Mouse (Mus musculus) MEL (cell line): ENCODE data around the gene Col25a1. TPM values are rescaled to one million over a fixed set of nuclear protein-coding genes. Genes with fewer than 3 reads are reported as not detected.

Source experiments
- DNase-seq: peaks from one replicate; pipeline ENCODE4 v3.0.0; 2011; ENCODE audit warnings: low read depth, low spot score
- H3K27ac ChIP-seq: 2 replicates; pipeline ENCODE4 v1.5.1; 2012; ENCODE audit warnings: low read depth, mild to moderate bottlenecking, control low read depth, low read length, moderate library complexity; ENCODE audit not compliant: control insufficient read depth
- H3K27me3 ChIP-seq, 2 experiments: fragments of 150-350 bp in 1 of 2; sonication (generic) in 1 of 2; 2 replicates each; pipeline ENCODE4 v1.6.1; 2012; ENCODE audit warnings: low read length in 2 of 2, mild to moderate bottlenecking in 2 of 2, improper control_type of control experiment in 1 of 2, moderate library complexity in 1 of 2; ENCODE audit not compliant: insufficient read depth in 2 of 2, control insufficient read depth in 1 of 2
- H3K36me3 ChIP-seq, 2 experiments: 2 replicates each; pipeline ENCODE4 v1.6.1; 2012 to 2014; ENCODE audit warnings: low read length in 2 of 2, improper control_type of control experiment in 1 of 2, inconsistent platforms in 1 of 2, mild to moderate bottlenecking in 1 of 2; ENCODE audit not compliant: insufficient read depth in 2 of 2, control insufficient read depth in 1 of 2
- H3K4me1 ChIP-seq, 2 experiments: fragments of 150-350 bp in 1 of 2; sonication (generic) in 1 of 2; 2 replicates each; pipeline ENCODE4 v1.6.1; 2012; ENCODE audit warnings: low read length in 2 of 2, improper control_type of control experiment in 1 of 2, mild to moderate bottlenecking in 1 of 2; ENCODE audit not compliant: insufficient read depth in 2 of 2, control insufficient read depth in 1 of 2
- H3K4me3 ChIP-seq, 2 experiments: fragments of 150-350 bp in 1 of 2; sonication (generic) in 1 of 2; 2 replicates each; pipeline ENCODE4 v1.5.1; 2012; ENCODE audit warnings: low read depth in 2 of 2, low read length in 2 of 2, mild to moderate bottlenecking in 2 of 2, moderate library complexity in 2 of 2, control low read depth in 1 of 2, improper control_type of control experiment in 1 of 2; ENCODE audit not compliant: control insufficient read depth in 1 of 2, insufficient read depth in 1 of 2
- H3K79me2 ChIP-seq: 2 replicates; pipeline ENCODE4 v1.6.1; 2012; ENCODE audit warnings: mild to moderate bottlenecking, low read length, moderate library complexity; ENCODE audit not compliant: control insufficient read depth, poor library complexity, insufficient read depth
- H3K9ac ChIP-seq: 2 replicates; pipeline ENCODE4 v1.6.1; 2012; ENCODE audit warnings: low read depth, mild to moderate bottlenecking, control low read depth, low read length, moderate library complexity; ENCODE audit not compliant: control insufficient read depth, poor library complexity, severe bottlenecking
- H3K9me3 ChIP-seq: fragments of 150-350 bp; sonication (generic); replicated peaks from 2 replicates; pipeline ENCODE4 v1.6.1; 2012; ENCODE audit warnings: mild to moderate bottlenecking, low read length, improper control_type of control experiment, moderate library complexity; ENCODE audit not compliant: insufficient read depth
- CHD1 ChIP-seq: IDR thresholded peaks from 2 replicates; pipeline ENCODE4 v1.6.1; 2012; ENCODE audit warnings: low read depth, mild to moderate bottlenecking, inconsistent platforms, low read length, improper control_type of control experiment
- CHD2 ChIP-seq: IDR thresholded peaks from 2 replicates; pipeline ENCODE4 v1.6.1; 2011; ENCODE audit warnings: low read length, improper control_type of control experiment
- E2F4 ChIP-seq: IDR thresholded peaks from 2 replicates; pipeline ENCODE4 v1.6.1; 2011; ENCODE audit warnings: low read depth, low read length, improper control_type of control experiment, borderline replicate concordance
- ETS1 ChIP-seq: IDR thresholded peaks from 2 replicates; pipeline ENCODE4 v1.6.1; 2012; ENCODE audit warnings: low read depth, mild to moderate bottlenecking, inconsistent platforms, low read length, improper control_type of control experiment, moderate library complexity
- GABPA ChIP-seq: IDR thresholded peaks from 2 replicates; pipeline ENCODE4 v1.6.1; 2012; ENCODE audit warnings: low read depth, mild to moderate bottlenecking, inconsistent platforms, low read length, improper control_type of control experiment, moderate library complexity
- HCFC1 ChIP-seq: IDR thresholded peaks from 2 replicates; pipeline ENCODE4 v1.6.1; 2012; ENCODE audit warnings: low read depth, mild to moderate bottlenecking, inconsistent platforms, low read length, improper control_type of control experiment, moderate library complexity
- KAT2A ChIP-seq: conservative IDR thresholded peaks from 2 replicates; pipeline ENCODE4 v1.6.1; 2012; ENCODE audit warnings: low read depth, low read length, improper control_type of control experiment, inconsistent platforms
- MAFK ChIP-seq: IDR thresholded peaks from 2 replicates; pipeline ENCODE4 v1.6.1; 2011; ENCODE audit warnings: low read depth, mild to moderate bottlenecking, low read length, improper control_type of control experiment, borderline replicate concordance
- MYC ChIP-seq: IDR thresholded peaks from 2 replicates; pipeline ENCODE4 v1.6.1; 2011; ENCODE audit warnings: low read depth, mild to moderate bottlenecking, low read length, improper control_type of control experiment, moderate library complexity
- POLR2A ChIP-seq, 2 experiments: IDR thresholded peaks; 2 replicates each; pipeline ENCODE4 v1.6.1; 2011 to 2012; ENCODE audit warnings: low read length in 2 of 2, mild to moderate bottlenecking in 2 of 2, control low read depth in 1 of 2, improper control_type of control experiment in 1 of 2, low read depth in 1 of 2, moderate library complexity in 1 of 2; ENCODE audit not compliant: control insufficient read depth in 1 of 2, insufficient read depth in 1 of 2, poor library complexity in 1 of 2
- POLR2AphosphoS2 ChIP-seq: IDR thresholded peaks from 2 replicates; pipeline ENCODE4 v1.6.1; 2011; ENCODE audit warnings: low read length, improper control_type of control experiment
- RAD21 ChIP-seq: IDR thresholded peaks from 2 replicates; pipeline ENCODE4 v1.6.1; 2011; ENCODE audit warnings: mild to moderate bottlenecking, low read depth, low read length, improper control_type of control experiment
- RCOR1 ChIP-seq: IDR thresholded peaks from 2 replicates; pipeline ENCODE4 v1.6.1; 2012; ENCODE audit warnings: low read depth, mild to moderate bottlenecking, inconsistent platforms, low read length, improper control_type of control experiment
- SIN3A ChIP-seq: IDR thresholded peaks from 2 replicates; pipeline ENCODE4 v1.6.1; 2012; ENCODE audit warnings: low read length, improper control_type of control experiment, inconsistent platforms
- SMC3 ChIP-seq: IDR thresholded peaks from 2 replicates; pipeline ENCODE4 v1.6.1; 2011; ENCODE audit warnings: low read depth, low read length, improper control_type of control experiment
- TAL1 ChIP-seq: IDR thresholded peaks from 2 replicates; pipeline ENCODE4 v1.6.1; 2012; ENCODE audit warnings: mild to moderate bottlenecking, inconsistent platforms, low read length, moderate library complexity, mixed read lengths
- TCF12 ChIP-seq: IDR thresholded peaks from 2 replicates; pipeline ENCODE4 v1.6.1; 2014; ENCODE audit warnings: low read depth, mild to moderate bottlenecking, inconsistent platforms, low read length, improper control_type of control experiment, moderate library complexity
- UBTF ChIP-seq: IDR thresholded peaks from 2 replicates; pipeline ENCODE4 v1.6.1; 2012; ENCODE audit warnings: low read depth, mild to moderate bottlenecking, inconsistent platforms, low read length, improper control_type of control experiment, moderate library complexity, borderline replicate concordance; ENCODE audit not compliant: insufficient read depth
- USF1 ChIP-seq: IDR thresholded peaks from 2 replicates; pipeline ENCODE4 v1.6.1; 2014; ENCODE audit warnings: low read depth, mild to moderate bottlenecking, inconsistent platforms, low read length, improper control_type of control experiment, moderate library complexity
- USF2 ChIP-seq, 2 experiments: IDR thresholded peaks; 2 replicates each; pipeline ENCODE4 v1.6.1; 2011 to 2012; ENCODE audit warnings: improper control_type of control experiment in 2 of 2, low read length in 2 of 2, borderline replicate concordance in 1 of 2, inconsistent platforms in 1 of 2, low read depth in 1 of 2, mild to moderate bottlenecking in 1 of 2; ENCODE audit not compliant: insufficient read depth in 1 of 2
- polyA plus RNA-seq, 2 experiments: library from polyadenylated mRNA; stranded (reverse) in 1 of 2; unstranded in 1 of 2; fragments of >175 nt in 1 of 2; fragments of >200 nt in 1 of 2; gene quantifications; 2 replicates each; pipeline versions ENCODE4 v1.2.1 to v1.2.4; 2012; ENCODE audit warnings: low replicate concordance in 2 of 2, low read depth in 1 of 2; ENCODE audit not compliant: insufficient read length in 2 of 2, insufficient read depth in 1 of 2, missing spikeins in 1 of 2
- total RNA-seq: library from RNA; depleted of rRNA; stranded (reverse); fragments of 300-350 nt; gene quantifications from 2 replicates; pipeline ENCODE4 v1.2.3, GENCODE M21; 2012

Col25a1 gene
- total and polyA plus RNA-seq, 3 experiments = not detected

DNA sequence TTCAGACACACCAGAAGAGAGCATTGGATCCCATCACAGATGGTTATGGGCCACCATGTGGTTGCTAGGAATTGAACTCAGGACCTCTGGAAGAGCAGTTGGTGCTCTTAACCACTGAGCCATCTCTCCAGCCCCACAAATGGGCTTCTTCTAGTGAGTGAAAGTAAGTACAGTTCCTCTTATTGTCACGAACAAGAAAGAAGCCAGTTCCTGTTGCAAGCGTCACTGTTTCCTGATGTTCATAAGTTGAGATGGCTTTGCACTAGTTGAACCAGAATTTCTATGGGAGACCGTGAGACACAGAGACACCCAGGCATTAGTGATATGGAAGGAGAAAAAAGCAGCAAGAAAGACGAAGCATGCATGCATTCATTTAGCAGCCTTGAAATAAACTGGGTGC is 110.6 kb downstream of the Col25a1 start:
- Histone ChIP-seq H3K36me3 (no peaks in the 10 kb centered on the region), H3K4me1 (no peaks in the 10 kb centered on the region), H3K79me2 (no peaks in the 10 kb centered on the region), H3K27ac (no peak overlapping the region), H3K9me3 (no peaks in the 10 kb centered on the region), H3K4me3 (no peak overlapping the region), H3K9ac (no peak overlapping the region), H3K27me3 (no peaks in the 10 kb centered on the region)
- no peak for DNase-seq
- no peak for TF ChIP-seq RAD21
- no peak for TF ChIP-seq TAL1
- no peak for TF ChIP-seq USF1

DNA sequence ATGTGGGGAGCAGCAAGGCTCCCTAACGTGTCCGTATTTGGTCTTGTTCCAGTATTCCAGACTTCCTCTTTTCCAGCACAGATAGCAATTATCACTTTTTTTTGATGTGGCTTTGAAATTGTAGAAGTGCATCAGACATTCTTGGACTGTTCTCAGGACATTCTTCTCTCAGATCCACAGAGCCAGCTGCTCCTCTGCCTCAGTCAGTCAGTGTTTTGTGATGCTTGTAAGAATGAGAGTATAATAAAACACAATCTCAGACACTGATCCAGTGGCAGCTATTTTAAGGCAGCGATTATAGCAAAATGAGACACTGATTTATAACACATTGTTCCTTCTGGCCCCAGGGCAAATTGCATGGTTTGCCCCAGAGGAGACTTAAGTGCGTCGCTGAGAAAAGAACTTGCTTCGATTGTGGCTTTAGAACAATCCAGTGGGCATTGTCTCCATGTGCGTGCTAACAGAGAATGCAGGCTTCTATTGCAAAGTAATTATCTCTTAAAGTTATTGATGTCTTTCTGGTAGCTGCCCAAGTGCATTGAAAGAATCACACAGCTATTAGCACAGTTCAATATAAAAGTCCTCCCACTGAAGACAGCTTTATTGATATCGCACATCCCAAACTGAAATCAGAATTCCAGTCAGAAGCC is 111.5 kb downstream of the Col25a1 start:
- Histone ChIP-seq H3K27ac (no peak overlapping the region), H3K27me3 (no peaks in the 10 kb centered on the region), H3K36me3 (no peaks in the 10 kb centered on the region), H3K4me1 (no peaks in the 10 kb centered on the region), H3K9me3 (no peaks in the 10 kb centered on the region), H3K79me2 (no peaks in the 10 kb centered on the region), H3K9ac (no peak overlapping the region), H3K4me3 (no peak overlapping the region)
- DNase-seq = no peak
- no peak for TF ChIP-seq ETS1
- TF ChIP-seq POLR2AphosphoS2 = no peak
- TF ChIP-seq UBTF = no peak
- no peak for TF ChIP-seq USF1
- no peak for TF ChIP-seq SIN3A
- no peak for TF ChIP-seq TAL1
- TF ChIP-seq CHD2 = no peak
- no peak for TF ChIP-seq RCOR1
- no peak for TF ChIP-seq USF2 (IDR thresholded peaks at IDR 0.05; ENCODE audit: borderline replicate concordance in 1 of 2, insufficient read depth in 1 of 2, low read depth in 1 of 2, low read length in 2 of 2)
- no peak for TF ChIP-seq KAT2A
- TF ChIP-seq HCFC1 = no peak
- no peak for TF ChIP-seq MYC
- TF ChIP-seq GABPA = no peak
- no peak for TF ChIP-seq CHD1
- TF ChIP-seq MAFK = no peak
- no peak for TF ChIP-seq E2F4
- TF ChIP-seq POLR2A (IDR thresholded peaks at IDR 0.05; ENCODE audit: control insufficient read depth in 1 of 2, insufficient read depth in 1 of 2, low read depth in 1 of 2, low read length in 2 of 2, poor library complexity in 1 of 2) = no peak
- no peak for TF ChIP-seq SMC3
- TF ChIP-seq TCF12 = no peak
